Mouse (Mus musculus): ENCODE results near the gene Tmem239.

DNA sequence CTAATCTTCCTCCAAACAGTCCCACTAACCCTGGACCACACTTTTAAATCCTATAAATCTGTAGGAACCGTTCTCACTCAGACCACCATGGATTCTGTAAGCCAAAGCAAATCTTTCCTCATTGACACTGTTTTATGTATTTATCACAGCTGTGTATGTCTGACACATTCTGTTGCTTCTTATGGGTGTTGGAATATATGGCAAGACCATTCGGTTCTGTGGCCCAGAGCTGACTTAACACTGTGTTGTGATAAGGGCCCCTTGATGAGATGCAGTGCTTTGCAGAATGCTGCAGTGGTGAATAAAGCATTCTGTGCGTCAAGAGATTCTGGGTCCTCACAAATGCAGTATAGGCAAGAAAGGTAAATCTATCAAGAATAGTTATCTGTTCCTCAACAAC lies 25.9 kb downstream of the Tmem239 start:
- no peak for TF ChIP-seq POLR2A (IDR thresholded peaks at IDR 0.05; ENCODE audit: low read depth, low read length)
- no peak for TF ChIP-seq CTCF (IDR thresholded peaks at IDR 0.05; ENCODE audit: extremely low read depth, insufficient read depth, insufficient read length, insufficient replicate concordance)

Measured in spleen, adult 2 months (tissue).